Mouse (Mus musculus) heart, embryonic 11.5 days (tissue): ENCODE results near the gene Nmrk1. TPM values are rescaled to one million over a fixed set of nuclear protein-coding genes. Genes with fewer than 3 reads are reported as not detected.
A peak's percentile ranks its signal among the peaks of the same experiment; 100 is the strongest.
"Not testable (repeated sequence)": the region's sequence is repeated elsewhere in the genome, so short reads cannot be mapped to it uniquely, and the experiment has no call there.

Experiments
- ATAC-seq: fragments of 200-750 bp; cut with Nextera tagmentation; replicated peaks from 2 replicates; pipeline ENCODE4 v1.8.0; 2017; ENCODE audit warnings: moderate library complexity; ENCODE audit not compliant: insufficient number of reproducible peaks, low FRiP score, low TSS enrichment
- H3K27ac ChIP-seq: fragments of 300-500 bp; sonication (generic); 2 replicates; pipeline ENCODE4 v1.5.1; 2014; ENCODE audit warnings: mild to moderate bottlenecking, low read depth, low read length
- H3K27me3 ChIP-seq: fragments of 300-500 bp; sonication (generic); 2 replicates; pipeline ENCODE4 v1.6.1; 2014; ENCODE audit warnings: mild to moderate bottlenecking, low read length, mixed read lengths; ENCODE audit not compliant: control insufficient read depth, insufficient read depth
- H3K36me3 ChIP-seq: fragments of 300-500 bp; sonication (generic); 2 replicates; pipeline ENCODE4 v1.6.1; 2014; ENCODE audit warnings: mild to moderate bottlenecking, low read length, moderate library complexity, mixed read lengths; ENCODE audit not compliant: control insufficient read depth, insufficient read depth
- H3K4me1 ChIP-seq: fragments of 300-500 bp; sonication (generic); 2 replicates; pipeline ENCODE4 v1.6.1; 2014; ENCODE audit warnings: low read length; ENCODE audit not compliant: control insufficient read depth, insufficient read depth
- H3K4me2 ChIP-seq: fragments of 300-500 bp; sonication (generic); 2 replicates; pipeline ENCODE4 v1.6.1; 2014; ENCODE audit warnings: mild to moderate bottlenecking, moderate library complexity
- H3K4me3 ChIP-seq: fragments of 300-500 bp; sonication (generic); 2 replicates; pipeline ENCODE4 v1.5.1; 2014; ENCODE audit warnings: low read depth, low read length
- H3K9ac ChIP-seq: fragments of 300-500 bp; sonication (generic); 2 replicates; pipeline ENCODE4 v1.6.1; 2014; ENCODE audit warnings: mild to moderate bottlenecking, low read depth, low read length, moderate library complexity
- H3K9me3 ChIP-seq: fragments of 300-500 bp; sonication (generic); replicated peaks from 2 replicates; pipeline ENCODE4 v1.6.1; 2016; ENCODE audit warnings: low read length; ENCODE audit not compliant: control insufficient read depth
- WGBS: fragments of 180-500 bp; shearing (Covaris S2); extraction: QIAGEN DNeasy Blood & Tissue Kit; methylation state at CpG from one replicate; pipeline ENCODE4 v1.1.7; 2014; ENCODE audit not compliant: insufficient replicate concordance; 5-methylcytosine and 5-hydroxymethylcytosine counted together
- polyA plus RNA-seq: library from polyadenylated mRNA; unstranded; fragments of >200 nt; fragmentation: Nextera tagmentation; extraction: Ambion mirVana; gene quantifications from 2 replicates; pipeline ENCODE4 v1.2.1, GENCODE M21; 2014

Gene Nmrk1
- polyA plus RNA-seq, result 6.0 and 7.6 TPM in 2 replicates

- Histone ChIP-seq H3K4me1 (no peaks in the 10 kb centered on the region), H3K27ac (peak within 1 kb of the TSS; percentile 70), H3K9me3 (no peaks in the 10 kb centered on the region), H3K36me3 (no peaks in the 10 kb centered on the region), H3K27me3 (0 out of 2 replicates have a peak, but pooled peaks cover 2% of the 10 kb centered on the region), H3K4me3 (peak within 1 kb of the TSS; percentile 80), H3K4me2 (peak within 1 kb of the TSS; percentile 77), H3K9ac (peak within 1 kb of the TSS; percentile 82)
- peak; percentile 98 for ATAC-seq
- under 1% methylated on average over 51 of the region's 51 CpGs for WGBS
Observed at GRCm38 (mm10) chr19:18631644-18632219, at the start of gene Nmrk1, which contains the start of gene Ostf1. Gene Nmrk1, plus strand, starts transcription at chr19:18631950. Gene Ostf1, minus strand, starts transcription at chr19:18631823.

GRCm38 (mm10) chr19:18582226-18582625 is 49.5 kb upstream of the Nmrk1 start:
- 88% methylated on average over 9 of the region's 9 CpGs for WGBS
- no peak overlapping the region for H3K4me2 ChIP-seq

GRCm38 (mm10) chr19:18582887-18583286 is 48.9 kb upstream of the Nmrk1 start:
- Histone ChIP-seq H3K36me3 (no peaks in the 10 kb centered on the region; the same call in 1 of the 2 replicates), H3K27ac (no peak overlapping the region), H3K4me1 (0 out of 2 replicates have a peak, but pooled peaks cover 3% of the 10 kb centered on the region), H3K27me3 (no peaks in the 10 kb centered on the region), H3K4me3 (no peak overlapping the region), H3K9ac (no peak overlapping the region), H3K9me3 (no peaks in the 10 kb centered on the region), H3K4me2 (no peak overlapping the region)
- WGBS, result 77% methylated on average over 6 of the region's 6 CpGs
- no peak for ATAC-seq

More at GRCm38 (mm10) chr19:18582226-18582625, 49.5 kb upstream of the Nmrk1 start:
- ATAC-seq, result no peak
- 0 out of 2 replicates have a peak, but pooled peaks cover 3% of the 10 kb centered on the region for H3K4me1 ChIP-seq
- no peak overlapping the region for H3K4me3 ChIP-seq
- H3K27ac ChIP-seq, result no peak overlapping the region
- no peaks in the 10 kb centered on the region for H3K27me3 ChIP-seq
- no peak overlapping the region for H3K9ac ChIP-seq
- no peaks in the 10 kb centered on the region; the same call in 1 of the 2 replicates for H3K36me3 ChIP-seq
- no peaks in the 10 kb centered on the region for H3K9me3 ChIP-seq

- no peaks in the 10 kb centered on the region for H3K9me3 ChIP-seq
- H3K4me3 ChIP-seq, result no peak overlapping the region
- WGBS, result 90% methylated on average over 4 of the region's 4 CpGs
- 0 out of 2 replicates have a peak, but pooled peaks cover 3% of the 10 kb centered on the region for H3K4me1 ChIP-seq
- no peak for ATAC-seq
- no peak overlapping the region for H3K4me2 ChIP-seq
- H3K9ac ChIP-seq, result no peak overlapping the region
- H3K27me3 ChIP-seq, result no peaks in the 10 kb centered on the region
- no peaks in the 10 kb centered on the region; the same call in 1 of the 2 replicates for H3K36me3 ChIP-seq
- H3K27ac ChIP-seq, result no peak overlapping the region
Observed at GRCm38 (mm10) chr19:18583706-18584105, 48.0 kb upstream of the Nmrk1 start.

GRCm38 (mm10) chr19:18584621-18585020 is 47.1 kb upstream of the Nmrk1 start:
- ATAC-seq, result no peak
- H3K4me2 ChIP-seq, result no peak overlapping the region
- no peaks in the 10 kb centered on the region; the same call in 1 of the 2 replicates for H3K36me3 ChIP-seq
- H3K9ac ChIP-seq, result no peak overlapping the region
- 0 out of 2 replicates have a peak, but pooled peaks cover 3% of the 10 kb centered on the region for H3K4me1 ChIP-seq
- 89% methylated on average over 7 of the region's 7 CpGs for WGBS
- no peak overlapping the region for H3K4me3 ChIP-seq
- H3K9me3 ChIP-seq, result no peaks in the 10 kb centered on the region
- H3K27me3 ChIP-seq, result no peaks in the 10 kb centered on the region
- no peak overlapping the region for H3K27ac ChIP-seq

GRCm38 (mm10) chr19:18587118-18587517 is 44.6 kb upstream of the Nmrk1 start:
- H3K4me1 ChIP-seq, result 0 out of 2 replicates have a peak, but pooled peaks cover 3% of the 10 kb centered on the region
- no peak overlapping the region for H3K27ac ChIP-seq
- no peaks in the 10 kb centered on the region; the same call in 1 of the 2 replicates for H3K36me3 ChIP-seq
- H3K4me2 ChIP-seq, result no peak overlapping the region
- H3K9ac ChIP-seq, result no peak overlapping the region
- H3K4me3 ChIP-seq, result no peak overlapping the region
- H3K9me3 ChIP-seq, result no peaks in the 10 kb centered on the region
- WGBS, result 82% methylated on average over 9 of the region's 9 CpGs
- no peaks in the 10 kb centered on the region for H3K27me3 ChIP-seq
- ATAC-seq, result no peak

- Histone ChIP-seq H3K4me2 (no peak overlapping the region), H3K9me3 (no peaks in the 10 kb centered on the region), H3K9ac (no peak overlapping the region), H3K36me3 (no peaks in the 10 kb centered on the region; the same call in 1 of the 2 replicates), H3K4me3 (no peak overlapping the region), H3K27me3 (no peaks in the 10 kb centered on the region), H3K4me1 (peaks cover 6% of the 10 kb centered on the region; the same call in 1 of the 2 replicates), H3K27ac (no peak overlapping the region)
- 95% methylated on average over 1 of the region's 1 CpGs for WGBS
- no peak for ATAC-seq
Observed at GRCm38 (mm10) chr19:18588243-18588642, 43.5 kb upstream of the Nmrk1 start.

GRCm38 (mm10) chr19:18588801-18589200 is 42.9 kb upstream of the Nmrk1 start:
- not testable (repeated sequence) for ATAC-seq, H3K36me3 ChIP-seq, H3K9me3 ChIP-seq, H3K27ac ChIP-seq, H3K4me2 ChIP-seq, H3K4me3 ChIP-seq, H3K4me1 ChIP-seq, H3K9ac ChIP-seq, H3K27me3 ChIP-seq
- WGBS, result 94% methylated on average over 10 of the region's 10 CpGs
